Mouse (Mus musculus) hindbrain, embryonic 11.5 days (tissue): Measurements from ENCODE around the gene Nr2c2ap. TPM values are rescaled to one million over a fixed set of nuclear protein-coding genes. Genes with fewer than 3 reads are reported as not detected.
A peak's percentile ranks its signal among the peaks of the same experiment; 100 is the strongest.

ENCODE experiments used
- ATAC-seq: fragments of 200-750 bp; cut with Nextera tagmentation; 2 replicates; pipeline ENCODE4 v1.8.0; 2017; ENCODE audit warnings: mild to moderate bottlenecking, moderate TSS enrichment, moderate library complexity; ENCODE audit not compliant: low FRiP score
- DNase-seq: peaks from one replicate; pipeline ENCODE4 v3.0.0-alpha.2; 2015; ENCODE audit warnings: low spot score
- H3K27ac ChIP-seq: fragments of 300-500 bp; sonication (generic); 2 replicates; pipeline ENCODE4 v1.5.1; 2014; ENCODE audit warnings: mild to moderate bottlenecking, low read depth, low read length
- H3K27me3 ChIP-seq: fragments of 300-500 bp; sonication (generic); 2 replicates; pipeline ENCODE4 v1.6.1; 2014; ENCODE audit warnings: mild to moderate bottlenecking, low read length, moderate library complexity, mixed read lengths; ENCODE audit not compliant: control insufficient read depth, insufficient read depth
- H3K36me3 ChIP-seq: fragments of 300-500 bp; sonication (generic); 2 replicates; pipeline ENCODE4 v1.6.1; 2014; ENCODE audit warnings: mild to moderate bottlenecking, low read length, moderate library complexity, mixed read lengths; ENCODE audit not compliant: control insufficient read depth, insufficient read depth
- H3K4me1 ChIP-seq: fragments of 300-500 bp; sonication (generic); replicated peaks from 2 replicates; pipeline ENCODE4 v1.6.1; 2014; ENCODE audit warnings: low read length, mixed read lengths; ENCODE audit not compliant: control insufficient read depth, insufficient read depth
- H3K4me2 ChIP-seq: fragments of 300-500 bp; sonication (generic); replicated peaks from 2 replicates; pipeline ENCODE4 v1.6.1; 2014; ENCODE audit warnings: mild to moderate bottlenecking, low read depth, low read length
- H3K4me3 ChIP-seq: fragments of 300-500 bp; sonication (generic); 2 replicates; pipeline ENCODE4 v1.5.1; 2014; ENCODE audit warnings: low read depth, low read length
- H3K9ac ChIP-seq: fragments of 300-500 bp; sonication (generic); 2 replicates; pipeline ENCODE4 v1.6.1; 2014; ENCODE audit warnings: low read depth, low read length
- H3K9me3 ChIP-seq: fragments of 300-500 bp; sonication (generic); 2 replicates; pipeline ENCODE4 v1.6.1; 2016; ENCODE audit warnings: low read length; ENCODE audit not compliant: control insufficient read depth
- WGBS: fragments of 180-500 bp; shearing (Covaris S2); extraction: QIAGEN DNeasy Blood & Tissue Kit; methylation state at CpG from one replicate; pipeline ENCODE4 v1.1.7; 2014; 5-methylcytosine and 5-hydroxymethylcytosine counted together
- polyA plus RNA-seq: library from polyadenylated mRNA; unstranded; fragments of >200 nt; fragmentation: Nextera tagmentation; extraction: Ambion mirVana; gene quantifications from 2 replicates; pipeline ENCODE4 v1.2.1, GENCODE M21; 2014

Gene Nr2c2ap
- polyA plus RNA-seq, 1 experiment from 2014 or later = 19.2 TPM

- Histone ChIP-seq H3K9ac (peak overlapping the region; percentile 77), H3K9me3 (no peaks in the 10 kb centered on the region), H3K4me3 (peak overlapping the region; percentile 79), H3K4me1 (peaks cover 8% of the 10 kb centered on the region; the same call in 1 of the 2 replicates), H3K4me2 (peak overlapping the region; percentile 73), H3K27ac (peak overlapping the region; percentile 61; the same call in 1 of the 2 replicates), H3K36me3 (0 out of 2 replicates have a peak, but pooled peaks cover 2% of the 10 kb centered on the region), H3K27me3 (no peaks in the 10 kb centered on the region)
- no peak for ATAC-seq
- no peak for DNase-seq
- 19% methylated on average over 9 of the region's 9 CpGs for WGBS
These were observed 8.8 kb downstream of the Nr2c2ap start for GRCm38 (mm10) chr8:70139981-70140380.

- no peaks in the 10 kb centered on the region for H3K27me3 ChIP-seq
- no peak overlapping the region for H3K4me2 ChIP-seq
- no peak overlapping the region for H3K9ac ChIP-seq
- no peak overlapping the region for H3K27ac ChIP-seq
- H3K36me3 ChIP-seq = no peaks in the 10 kb centered on the region
- no peak for DNase-seq
- WGBS = 86% methylated on average over 7 of the region's 7 CpGs
- H3K4me3 ChIP-seq = no peak overlapping the region
- no peak for ATAC-seq
- no peaks in the 10 kb centered on the region for H3K9me3 ChIP-seq
- no peaks in the 10 kb centered on the region for H3K4me1 ChIP-seq
These were observed 16.8 kb downstream of the Nr2c2ap start for GRCm38 (mm10) chr8:70147678-70148607.

GRCm38 (mm10) chr8:70150158-70150557 is 19.0 kb downstream of the Nr2c2ap start:
- WGBS = 20% methylated on average over 13 of the region's 13 CpGs
- H3K9me3 ChIP-seq = no peaks in the 10 kb centered on the region
- no peak overlapping the region for H3K4me2 ChIP-seq
- H3K4me3 ChIP-seq = no peak overlapping the region
- ATAC-seq (no peak), DNase-seq (no peak)
- H3K36me3 ChIP-seq = no peaks in the 10 kb centered on the region
- H3K27ac ChIP-seq = no peak overlapping the region
- H3K9ac ChIP-seq = peak overlapping the region; percentile 15; the same call in 1 of the 2 replicates
- no peaks in the 10 kb centered on the region for H3K27me3 ChIP-seq
- no peaks in the 10 kb centered on the region for H3K4me1 ChIP-seq

GRCm38 (mm10) chr8:70152537-70153257 is 21.6 kb downstream of the Nr2c2ap start:
- Histone ChIP-seq H3K4me3 (no peak overlapping the region), H3K9ac (no peak overlapping the region)
- peak; percentile 93 for ATAC-seq

GRCm38 (mm10) chr8:70157240-70157800 is 26.2 kb downstream of the Nr2c2ap start:
- H3K9ac ChIP-seq = no peak overlapping the region
- H3K4me2 ChIP-seq = no peak overlapping the region
- WGBS = 93% methylated on average over 1 of the region's 1 CpGs
- H3K4me3 ChIP-seq = no peak overlapping the region
- DNase-seq (no peak), ATAC-seq (no peak)
- H3K27me3 ChIP-seq = no peaks in the 10 kb centered on the region
- no peaks in the 10 kb centered on the region for H3K4me1 ChIP-seq
- no peak overlapping the region for H3K27ac ChIP-seq
- H3K36me3 ChIP-seq = no peaks in the 10 kb centered on the region
- H3K9me3 ChIP-seq = no peaks in the 10 kb centered on the region

More at GRCm38 (mm10) chr8:70152537-70153257, 21.6 kb downstream of the Nr2c2ap start:
- Histone ChIP-seq H3K4me2 (peak overlapping the region; percentile 15; the same call in 1 of the 2 replicates), H3K27me3 (no peaks in the 10 kb centered on the region), H3K4me1 (no peaks in the 10 kb centered on the region), H3K36me3 (no peaks in the 10 kb centered on the region), H3K9me3 (no peaks in the 10 kb centered on the region), H3K27ac (no peak overlapping the region)
- WGBS = 11% methylated on average over 22 of the region's 22 CpGs
- DNase-seq = peak; percentile 82

- Histone ChIP-seq H3K36me3 (no peaks in the 10 kb centered on the region), H3K4me2 (peak overlapping the region; percentile 74), H3K4me3 (peak overlapping the region; percentile 47), H3K9ac (peak overlapping the region; percentile 58), H3K9me3 (no peaks in the 10 kb centered on the region), H3K4me1 (no peaks in the 10 kb centered on the region), H3K27me3 (no peaks in the 10 kb centered on the region), H3K27ac (peak overlapping the region; percentile 39)
- peak; percentile 95 for ATAC-seq
- peak; percentile 93 for DNase-seq
- WGBS = 15% methylated on average over 33 of the region's 40 CpGs
These were observed 27.1 kb downstream of the Nr2c2ap start for GRCm38 (mm10) chr8:70158069-70158853.

- Histone ChIP-seq H3K27me3 (no peaks in the 10 kb centered on the region), H3K9ac (no peak overlapping the region), H3K4me3 (no peak overlapping the region), H3K4me1 (no peaks in the 10 kb centered on the region), H3K27ac (no peak overlapping the region), H3K36me3 (no peaks in the 10 kb centered on the region), H3K9me3 (no peaks in the 10 kb centered on the region), H3K4me2 (no peak overlapping the region)
- ATAC-seq = no peak
- WGBS = 85% methylated on average over 4 of the region's 4 CpGs
- no peak for DNase-seq
These were observed 28.1 kb downstream of the Nr2c2ap start for GRCm38 (mm10) chr8:70159211-70159610.

GRCm38 (mm10) chr8:70160015-70160414 is 28.9 kb downstream of the Nr2c2ap start:
- H3K4me2 ChIP-seq = no peak overlapping the region
- H3K27me3 ChIP-seq = peaks cover under 1% of the 10 kb centered on the region; the same call in 1 of the 2 replicates
- H3K27ac ChIP-seq = no peak overlapping the region
- no peak overlapping the region for H3K4me3 ChIP-seq
- 63% methylated on average over 13 of the region's 13 CpGs for WGBS
- H3K4me1 ChIP-seq = no peaks in the 10 kb centered on the region
- no peak for ATAC-seq
- no peak overlapping the region for H3K9ac ChIP-seq
- DNase-seq = no peak
- H3K36me3 ChIP-seq = no peaks in the 10 kb centered on the region
- no peaks in the 10 kb centered on the region for H3K9me3 ChIP-seq
